Mouse (Mus musculus): ENCODE data around the gene Gm17662.

Gene Gm17662

DNA sequence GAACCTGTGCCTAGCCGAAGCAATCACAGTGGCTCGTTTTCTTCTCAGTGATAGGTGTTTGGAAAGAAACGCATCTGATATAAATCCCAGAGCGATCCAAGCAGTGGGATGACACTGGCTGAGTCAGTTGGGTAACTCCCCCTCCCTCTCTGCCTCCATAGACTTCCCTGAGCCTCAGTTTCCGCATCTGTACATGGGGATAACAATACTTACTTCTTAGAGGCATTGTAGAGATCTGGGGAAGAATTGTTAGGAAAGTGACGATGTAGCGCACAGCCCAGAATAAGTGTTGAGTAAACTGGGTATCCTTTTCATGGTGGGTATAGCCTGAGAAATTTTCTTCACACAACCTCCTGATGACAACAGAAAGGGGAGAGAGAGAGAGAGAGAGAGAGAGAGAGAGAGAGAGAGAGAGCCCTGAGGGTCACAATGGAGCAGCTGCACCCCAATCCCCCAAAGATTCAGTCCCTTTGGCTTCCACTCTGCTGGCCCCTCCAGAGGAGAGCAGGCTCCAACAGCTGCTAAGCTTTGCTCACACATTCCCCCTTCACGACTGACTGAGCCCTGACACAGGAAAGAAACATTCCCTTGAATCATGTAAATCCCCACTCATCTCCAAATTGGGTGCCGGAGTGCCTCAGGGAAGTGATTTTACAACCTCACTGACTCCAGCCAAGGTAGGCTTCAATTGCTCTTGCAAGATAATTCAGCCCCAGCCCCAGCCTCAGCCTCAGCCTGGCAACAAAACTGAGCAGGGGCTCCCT, 31.6 kb downstream of the Gm17662 start:
- DNase-seq (ENCODE audit: low spot score in 2 of 2) = no peak

DNA sequence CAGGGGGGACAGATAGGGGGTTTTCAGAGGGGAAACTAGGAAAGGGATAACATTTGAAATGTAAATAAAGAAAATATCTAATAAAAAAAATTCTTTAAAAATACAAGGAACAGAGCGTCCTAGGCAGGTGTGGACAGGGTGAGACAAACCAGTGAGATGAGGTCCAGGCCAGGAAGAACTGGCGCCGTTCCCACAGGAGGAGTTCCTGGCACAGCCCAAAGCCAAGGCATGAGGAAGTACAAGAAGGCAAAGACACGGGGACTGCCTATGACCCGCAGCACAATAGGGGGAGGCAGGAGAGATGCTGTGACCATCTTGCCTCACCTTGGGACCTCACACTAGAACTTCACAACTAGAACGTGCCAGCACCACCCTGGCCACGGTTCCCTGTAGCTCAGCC, 34.6 kb downstream of the Gm17662 start:
- DNase-seq (ENCODE audit: low spot score in 2 of 2) = peak in 1 of 2 experiments; percentile 24

DNA sequence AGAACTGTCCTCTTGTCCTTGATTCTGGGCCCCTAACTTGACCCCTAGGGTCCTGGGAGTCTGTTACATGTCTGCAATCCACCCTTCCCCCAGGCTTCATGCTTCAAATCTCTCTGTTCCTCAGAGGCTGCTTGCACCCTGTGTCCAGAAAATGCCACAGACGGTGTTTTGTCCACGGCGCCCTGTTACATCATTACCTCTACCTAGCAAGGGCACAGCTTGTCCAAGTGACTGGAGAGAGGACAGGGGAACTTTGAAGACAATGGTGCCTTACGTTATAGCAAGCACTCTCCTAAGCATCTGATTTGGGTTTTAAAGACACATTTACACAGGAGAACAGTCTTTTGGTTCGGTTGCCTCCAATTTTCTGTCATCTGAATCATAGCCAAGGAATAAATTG, 36.5 kb downstream of the Gm17662 start:
- no peak for DNase-seq (ENCODE audit: low spot score in 2 of 2)

DNA sequence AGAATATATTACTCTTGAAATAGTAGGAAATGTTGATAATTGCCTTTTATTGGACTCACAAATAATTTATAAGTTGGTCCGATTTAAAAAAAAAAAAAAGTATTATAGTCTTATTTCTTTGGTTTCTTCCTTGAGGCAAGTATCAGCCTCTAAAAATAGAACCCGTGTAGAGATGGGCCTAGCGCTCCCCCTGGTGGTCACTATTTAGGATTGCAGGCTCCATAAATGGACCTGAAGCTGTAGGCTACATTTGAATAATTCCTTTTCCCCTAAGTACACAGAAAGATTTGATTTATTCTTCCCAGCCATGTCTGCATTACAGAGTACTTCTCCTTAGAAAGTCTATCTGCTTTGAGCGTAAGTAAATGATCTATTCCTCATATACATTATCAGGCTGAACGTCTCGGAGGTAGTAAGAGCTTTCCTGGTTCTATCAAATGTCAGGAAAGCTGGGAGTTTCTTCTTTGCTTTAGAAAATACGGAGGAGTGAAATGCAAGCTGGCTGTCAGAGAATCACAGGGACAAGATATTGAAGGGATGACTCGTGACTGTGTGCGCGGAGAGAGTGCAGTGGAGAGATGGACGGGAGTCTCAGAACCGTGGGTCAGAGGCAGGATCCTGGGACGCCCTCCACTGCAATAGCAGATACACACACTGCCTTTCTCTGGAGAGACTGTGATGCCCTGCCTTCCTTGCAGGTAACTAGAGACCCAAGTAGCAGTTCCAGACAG, 37.0 kb downstream of the Gm17662 start:
- DNase-seq (ENCODE audit: low spot score in 2 of 2) = peak in 1 of 2 experiments; percentile 29

DNA sequence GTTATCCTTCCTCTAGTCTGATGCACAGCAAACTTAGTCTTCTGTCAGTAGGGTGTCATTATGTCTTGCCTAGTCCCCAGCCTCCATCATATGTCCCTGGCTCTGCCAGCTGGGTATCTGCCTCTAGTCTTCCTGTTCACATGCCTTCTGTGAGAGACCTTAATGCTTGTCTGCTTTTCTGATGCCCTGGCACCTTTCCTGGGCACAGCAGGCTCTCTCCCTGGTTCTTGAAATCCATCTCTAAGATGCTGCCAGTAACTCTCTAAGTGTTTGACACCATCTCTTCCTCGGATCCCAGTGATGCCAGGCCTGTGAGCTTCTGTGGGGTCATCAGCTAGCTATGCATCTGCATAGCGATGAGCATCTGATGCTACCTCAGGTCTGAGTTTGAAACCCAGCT, 45.7 kb downstream of the Gm17662 start:
- no peak for DNase-seq (ENCODE audit: low spot score in 2 of 2)

DNA sequence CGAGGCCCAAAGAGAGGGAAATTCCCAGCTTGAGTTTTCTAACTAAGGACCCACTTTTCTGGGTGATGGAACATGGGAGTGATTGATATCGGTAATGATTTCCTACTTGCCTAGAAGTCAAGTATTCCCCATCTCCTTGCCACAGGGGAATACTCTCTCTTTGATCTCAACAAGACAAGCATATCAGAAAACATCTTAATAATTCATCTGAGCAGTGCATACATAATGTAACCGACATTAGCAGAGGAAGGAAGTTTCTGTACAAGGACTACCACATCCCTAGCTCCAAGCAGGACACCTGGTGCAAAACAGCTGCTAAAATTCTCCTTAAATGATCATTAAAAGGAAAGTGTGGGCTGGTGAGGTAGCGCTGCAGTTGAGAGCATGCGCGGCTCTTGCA, 47.9 kb downstream of the Gm17662 start:
- DNase-seq (ENCODE audit: low spot score in 2 of 2) = no peak
